Mouse (Mus musculus) spleen, adult 2 months (tissue): ENCODE measurements around the gene Itga7.

Experiments
- CTCF ChIP-seq: fragments of 200-500 bp; IDR thresholded peaks from 2 replicates; pipeline ENCODE4 v1.5.1; 2011; ENCODE audit warnings: mild to moderate bottlenecking, inconsistent platforms; ENCODE audit not compliant: insufficient read depth, insufficient read length, insufficient replicate concordance; ENCODE audit errors: extremely low read depth
- POLR2A ChIP-seq: fragments of 200-500 bp; IDR thresholded peaks from 2 replicates; pipeline ENCODE4 v1.6.1; 2011; ENCODE audit warnings: low read depth, low read length, inconsistent platforms

DNA sequence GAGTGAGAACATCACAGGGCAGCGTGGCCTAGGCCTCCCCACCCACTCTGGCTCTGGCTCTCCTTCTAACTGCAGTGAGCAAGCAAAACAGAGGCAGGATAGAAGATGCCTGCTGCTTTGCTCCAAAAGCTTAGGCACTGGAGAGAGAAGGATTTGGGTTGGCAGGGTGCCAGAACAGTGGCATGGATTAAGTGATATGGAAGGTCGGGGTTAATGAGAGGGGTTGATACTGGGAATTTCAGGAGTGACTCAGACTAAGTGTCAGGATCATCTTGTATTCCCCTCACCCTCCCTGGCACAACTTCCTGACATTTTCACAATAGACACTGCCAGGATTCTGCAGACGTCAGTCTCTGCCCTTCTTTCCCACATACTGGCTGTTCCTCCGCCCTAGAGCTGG is 5.3 kb upstream of the Itga7 start:
- no peak for TF ChIP-seq CTCF
- no peak for TF ChIP-seq POLR2A
